Mouse (Mus musculus): ENCODE results near the gene Tcf7l1.

Tcf7l1 gene

GRCm38 (mm10) chr6:72663000-72663399 is 126.1 kb downstream of the Tcf7l1 start:
- no peak for DNase-seq (ENCODE audit: low read depth, low spot score)

DNA sequence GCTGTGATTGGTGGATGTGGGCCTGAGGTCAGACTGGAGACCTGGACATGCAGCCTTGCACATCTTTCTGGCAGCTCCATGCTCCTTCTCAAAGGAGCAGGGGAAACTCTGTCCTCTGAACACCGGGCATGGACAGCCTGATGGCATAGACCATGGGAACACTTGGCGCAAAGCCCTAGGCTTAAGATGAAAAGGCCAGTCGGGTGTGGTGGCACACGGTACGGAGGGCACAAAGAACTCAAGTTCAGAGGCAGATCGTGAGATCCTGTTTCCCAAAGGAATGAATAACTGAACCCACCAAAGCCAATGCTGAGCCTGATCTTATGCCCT is 128.7 kb downstream of the Tcf7l1 start:
- no peak for DNase-seq (ENCODE audit: low read depth, low spot score)

GRCm38 (mm10) chr6:72659717-72660390 is 129.2 kb downstream of the Tcf7l1 start:
- DNase-seq (ENCODE audit: low read depth, low spot score) = no peak

DNA sequence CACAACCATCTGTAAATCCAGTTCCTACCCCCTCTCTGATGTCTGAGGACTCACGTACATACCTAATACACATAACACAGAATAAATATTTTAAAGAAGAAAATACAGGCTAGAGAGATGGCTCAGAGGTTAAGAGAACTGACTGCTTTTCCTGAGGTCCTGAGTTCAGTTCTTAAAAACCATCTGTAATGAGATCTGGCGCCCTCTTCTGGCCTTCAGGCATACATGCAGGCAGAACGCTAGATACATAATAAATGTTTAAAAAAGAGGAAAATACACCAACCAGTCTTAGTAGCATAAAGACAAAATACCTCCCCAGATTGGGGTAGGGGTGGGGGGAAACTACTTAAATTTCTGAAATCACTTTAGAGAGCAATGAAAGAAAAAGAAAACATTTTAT is 131.0 kb downstream of the Tcf7l1 start:
- no peak for DNase-seq (ENCODE audit: low read depth, low spot score)

DNA sequence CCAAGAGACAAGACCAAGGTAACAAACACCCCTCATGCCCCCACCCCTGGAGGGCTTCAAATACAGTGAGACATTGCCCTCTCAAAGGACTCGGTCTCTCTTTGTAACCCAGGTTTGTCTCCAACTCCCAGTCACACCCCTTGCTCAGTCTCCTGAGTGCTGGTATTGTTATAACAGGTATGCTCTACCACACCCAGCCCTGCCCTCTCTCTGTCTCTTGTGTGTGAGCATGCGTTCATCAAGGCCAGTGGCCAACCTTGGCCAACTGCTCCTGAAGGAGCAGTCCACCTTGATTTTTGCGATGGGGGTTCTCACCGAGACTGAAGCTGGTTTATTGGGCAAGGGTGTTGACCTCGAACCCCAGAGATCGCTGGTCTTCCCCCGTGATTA is 133.0 kb downstream of the Tcf7l1 start:
- DNase-seq (ENCODE audit: low read depth, low spot score) = no peak

GRCm38 (mm10) chr6:72655309-72656052 is 133.6 kb downstream of the Tcf7l1 start:
- DNase-seq (ENCODE audit: low read depth, low spot score) = no peak

DNA sequence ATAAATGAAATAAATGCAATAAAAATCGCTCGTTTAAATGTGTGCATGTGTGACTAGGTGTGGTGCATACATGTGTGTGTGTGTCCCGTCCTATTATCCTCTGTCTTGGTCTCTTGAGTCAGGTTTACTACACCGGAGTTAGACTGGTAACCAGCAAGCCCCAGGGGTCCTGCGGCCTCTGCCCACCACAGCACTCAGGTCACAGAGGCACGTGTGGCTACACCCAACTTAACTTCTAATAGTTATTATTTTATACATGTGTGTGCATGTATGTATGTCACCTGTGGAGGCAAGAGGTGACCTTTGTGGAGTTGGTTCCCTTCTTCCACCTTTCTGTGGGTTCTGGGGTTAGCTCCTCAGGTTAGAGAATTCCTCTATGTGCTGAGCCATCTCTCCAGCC is 134.7 kb downstream of the Tcf7l1 start:
- no peak for DNase-seq (ENCODE audit: low read depth, low spot score)

DNA sequence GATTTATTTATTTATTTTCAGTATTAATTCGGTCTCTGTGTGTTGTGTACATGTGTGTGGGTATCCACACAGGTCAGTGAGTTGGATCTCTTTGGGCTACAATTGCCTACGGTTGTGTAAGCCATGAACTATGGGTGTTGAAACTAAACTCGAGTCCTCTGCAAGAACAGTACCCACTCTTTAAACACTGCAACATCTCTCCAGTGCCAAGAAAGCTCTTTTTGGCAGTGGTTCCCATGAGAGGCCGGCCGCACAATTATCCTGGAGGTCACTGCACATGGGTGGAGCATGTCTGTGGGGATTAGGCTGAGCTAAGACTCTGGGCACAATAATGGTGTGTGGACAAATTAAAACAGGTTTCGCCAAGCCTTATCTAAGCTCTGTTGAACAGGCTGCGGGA is 135.6 kb downstream of the Tcf7l1 start:
- DNase-seq (ENCODE audit: low read depth, low spot score) = no peak

- no peak for DNase-seq (ENCODE audit: low read depth, low spot score)
Measured at GRCm38 (mm10) chr6:72650338-72650851, 138.7 kb downstream of the Tcf7l1 start.

GRCm38 (mm10) chr6:72648002-72648595 is 141.0 kb downstream of the Tcf7l1 start:
- no peak for DNase-seq (ENCODE audit: low read depth, low spot score)

- DNase-seq (ENCODE audit: low read depth, low spot score) = no peak
Measured at GRCm38 (mm10) chr6:72647383-72647820, 141.7 kb downstream of the Tcf7l1 start.

- no peak for DNase-seq (ENCODE audit: low read depth, low spot score)
Measured at GRCm38 (mm10) chr6:72645364-72645763, 143.7 kb downstream of the Tcf7l1 start.

- no peak for DNase-seq (ENCODE audit: low read depth, low spot score)
Measured at GRCm38 (mm10) chr6:72644576-72644975, 144.5 kb downstream of the Tcf7l1 start.

GRCm38 (mm10) chr6:72641218-72641954 is 147.7 kb downstream of the Tcf7l1 start:
- no peak for DNase-seq (ENCODE audit: low read depth, low spot score)

DNA sequence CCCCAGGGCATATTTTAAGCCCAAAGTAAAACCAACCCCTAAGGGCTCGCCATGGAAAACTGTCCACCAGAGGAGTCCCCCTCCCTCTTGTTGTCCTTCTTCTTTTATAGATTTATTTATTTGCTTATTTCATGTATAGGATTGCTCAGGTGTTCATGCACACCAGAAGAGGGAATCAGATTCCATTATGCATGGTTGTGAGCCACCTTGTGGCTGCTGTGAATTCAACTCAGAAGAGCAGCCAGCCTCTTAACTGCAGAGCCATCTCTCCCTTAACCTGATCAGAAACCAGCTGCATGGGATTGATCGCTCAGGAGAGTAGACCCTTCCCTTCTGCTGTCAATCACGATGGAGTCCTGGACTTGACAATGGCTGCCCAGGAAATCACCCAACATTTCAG is 152.1 kb downstream of the Tcf7l1 start:
- DNase-seq (ENCODE audit: low read depth, low spot score) = no peak

DNA sequence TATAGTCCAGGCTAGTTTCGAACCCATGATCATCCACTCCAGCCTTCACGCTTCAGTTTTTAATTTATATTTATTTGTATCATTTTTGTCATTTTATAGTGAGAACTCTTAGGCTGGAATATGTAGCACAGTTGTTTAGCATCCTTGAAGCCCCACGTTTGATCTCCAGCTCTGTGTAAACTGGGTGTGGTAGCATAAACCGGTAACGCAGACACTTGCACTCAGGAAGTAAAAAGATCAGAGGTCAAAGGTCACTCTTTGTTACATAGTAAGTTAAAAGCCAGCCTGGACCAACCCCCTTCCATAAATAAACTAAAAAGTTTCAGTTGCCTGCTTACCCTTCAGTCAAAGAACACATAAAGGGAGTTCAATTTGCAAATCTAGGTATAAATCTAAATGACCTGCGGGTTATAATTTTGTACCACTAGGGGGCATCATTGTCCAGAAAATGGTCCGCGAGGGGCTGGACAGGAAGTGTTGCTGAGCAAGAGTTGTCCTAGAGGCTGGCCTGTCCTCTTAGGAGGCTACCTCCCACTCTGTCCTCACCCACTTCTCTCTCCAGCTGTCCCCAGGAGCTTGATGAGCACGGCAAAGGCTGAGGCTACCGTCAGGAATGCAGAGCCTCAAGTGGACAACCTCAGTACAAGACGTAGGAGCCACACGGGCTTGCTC is 153.2 kb downstream of the Tcf7l1 start:
- no peak for DNase-seq (ENCODE audit: low read depth, low spot score)

- DNase-seq (ENCODE audit: low read depth, low spot score) = no peak
Measured at GRCm38 (mm10) chr6:72634311-72634710, 154.7 kb downstream of the Tcf7l1 start.

- no peak for DNase-seq (ENCODE audit: low read depth, low spot score)
Measured at GRCm38 (mm10) chr6:72631700-72632099, 157.4 kb downstream of the Tcf7l1 start.

DNA sequence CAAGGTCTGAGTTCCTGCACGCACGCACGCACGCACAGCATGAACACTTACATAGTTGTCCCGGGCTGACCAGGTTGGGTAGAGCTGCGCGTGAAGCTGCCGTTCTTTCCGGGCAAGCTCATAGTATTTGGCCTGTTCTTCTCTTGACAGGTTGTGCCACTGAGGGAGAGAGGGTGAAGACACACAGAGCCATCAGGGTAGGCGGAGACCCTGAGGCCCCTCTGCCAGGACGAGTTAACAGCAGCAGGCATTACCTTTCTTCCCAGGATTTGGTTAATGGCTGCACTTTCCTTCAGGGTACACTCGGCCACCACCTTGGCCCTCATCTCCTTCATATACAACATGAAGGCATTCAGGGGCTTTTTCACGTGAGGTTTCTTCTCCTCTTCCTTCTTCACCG is 158.1 kb downstream of the Tcf7l1 start:
- DNase-seq (ENCODE audit: low read depth, low spot score) = no peak

- DNase-seq (ENCODE audit: low read depth, low spot score) = no peak
Measured at GRCm38 (mm10) chr6:72630370-72630769, 158.7 kb downstream of the Tcf7l1 start.

DNA sequence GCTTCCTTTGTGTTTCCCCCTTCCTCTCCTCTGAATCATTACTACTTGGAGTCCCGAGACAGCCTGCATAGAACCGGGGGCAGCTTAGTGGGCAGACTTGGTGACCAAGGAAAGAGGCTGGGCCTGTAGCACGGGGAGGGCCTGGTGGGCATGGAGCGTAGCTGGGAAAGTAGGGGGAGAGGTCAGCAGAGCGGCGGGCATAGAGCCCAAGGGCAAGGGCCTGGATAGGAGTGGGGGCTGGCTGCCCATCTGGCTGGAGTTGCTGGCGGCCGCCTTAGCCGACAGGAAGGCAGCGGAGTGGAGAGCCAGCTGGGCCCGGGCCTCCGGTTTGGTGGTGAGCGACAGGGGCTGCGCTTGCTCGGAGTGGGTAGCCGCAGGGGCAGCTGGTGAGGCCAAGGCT is 161.8 kb downstream of the Tcf7l1 start:
- DNase-seq (ENCODE audit: low read depth, low spot score) = no peak

GRCm38 (mm10) chr6:72626391-72626790 is 162.7 kb downstream of the Tcf7l1 start:
- no peak for DNase-seq (ENCODE audit: low read depth, low spot score)

All from brain, embryonic 18.5 days (tissue).